Mouse (Mus musculus) E14TG2a.4 (cell line): ENCODE results near the gene Espl1.

Source experiments
- CTCF ChIP-seq: conservative IDR thresholded peaks from 2 replicates; pipeline ENCODE4 v1.5.1; 2014; ENCODE audit warnings: low read length
- NANOG ChIP-seq: IDR thresholded peaks from 2 replicates; pipeline ENCODE4 v1.6.1; 2014; ENCODE audit warnings: borderline replicate concordance, low read length, mixed read lengths
- POU5F1 ChIP-seq: IDR thresholded peaks from 2 replicates; pipeline ENCODE4 v1.6.1; 2014; ENCODE audit warnings: low read length, borderline replicate concordance

GRCm38 (mm10) chr15:102248131-102248811 is 47.8 kb upstream of the Espl1 start:
- TF ChIP-seq CTCF (no peak), POU5F1 (no peak), NANOG (no peak)
